Mouse (Mus musculus): ENCODE measurements around the gene Ffar3. TPM values are rescaled to one million over a fixed set of nuclear protein-coding genes. Genes with fewer than 3 reads are reported as not detected.

Ffar3 gene
- not detected in 2 replicates for polyA plus RNA-seq (2014; fragmentation: Nextera tagmentation; extraction: Ambion mirVana)

DNA sequence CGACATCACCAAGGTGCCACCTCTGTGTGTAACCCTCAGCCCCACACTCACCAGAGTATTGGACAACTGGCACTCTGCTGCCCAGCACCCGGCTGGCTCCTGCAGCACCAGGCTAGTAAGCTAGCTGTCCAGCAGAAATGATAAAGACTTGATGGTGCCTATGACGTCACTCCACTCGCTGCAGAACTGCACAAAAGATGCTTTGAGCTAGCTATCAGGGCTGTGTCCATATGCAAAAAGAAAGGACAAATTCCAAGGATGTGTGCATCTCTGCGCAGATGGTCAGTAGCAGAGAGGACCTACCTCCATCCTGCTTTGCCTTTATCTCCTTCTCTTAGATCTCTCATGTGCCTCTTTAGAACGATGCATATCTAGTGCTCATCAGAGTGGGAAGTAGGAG is at the start of gene Ffar3:
Ffar3 (minus strand) TSS at position 101 of the 400 bp plus-strand sequence.
- WGBS, result 86% methylated on average over 6 of the region's 6 CpGs
- H3K4me3 ChIP-seq (ENCODE audit: low read depth, low read length), result no peak within 1 kb of the TSS
- no peak for ATAC-seq

DNA sequence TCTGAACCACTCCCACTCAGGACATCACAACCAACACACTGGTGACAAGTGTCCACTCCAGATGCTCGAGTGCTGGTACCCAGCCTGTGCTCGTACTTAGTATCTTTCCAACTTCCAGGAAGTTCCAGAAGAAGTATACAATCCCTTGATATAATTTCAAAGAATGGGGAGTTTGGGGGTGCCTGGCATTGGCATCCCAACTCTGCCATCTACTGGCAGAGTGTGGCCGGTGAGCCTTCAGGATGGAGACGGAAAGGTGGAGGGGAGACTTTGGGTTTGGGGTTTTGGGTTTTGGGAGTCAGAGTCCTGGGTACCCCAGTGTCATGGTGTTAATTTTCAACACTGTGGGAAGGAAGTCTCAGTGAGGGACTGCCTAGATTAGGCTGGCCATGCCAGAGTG is 48.1 kb upstream of the Ffar3 start:
- peaks cover 8% of the 10 kb centered on the region for H3K4me1 ChIP-seq (ENCODE audit: control insufficient read depth, insufficient read depth, low read length)
- WGBS, result 56% methylated on average over 4 of the region's 4 CpGs
- no peak overlapping the region for H3K4me3 ChIP-seq (ENCODE audit: low read depth, low read length)
- H3K9me3 ChIP-seq (replicated peaks; ENCODE audit: control insufficient read depth, low read length), result no peaks in the 10 kb centered on the region
- ATAC-seq, result no peak
- H3K4me2 ChIP-seq (ENCODE audit: low read length), result no peak overlapping the region
- DNase-seq (ENCODE audit: low spot score), result peak; percentile 3
- no peaks in the 10 kb centered on the region for H3K27me3 ChIP-seq (replicated peaks; ENCODE audit: control insufficient read depth, insufficient read depth, low read length)
- H3K27ac ChIP-seq (ENCODE audit: low read depth, low read length), result no peak overlapping the region
- H3K36me3 ChIP-seq (ENCODE audit: control insufficient read depth, insufficient read depth, low read length), result no peaks in the 10 kb centered on the region
- H3K9ac ChIP-seq (ENCODE audit: low read length), result no peak overlapping the region

More for the DNA sequence above, at the start of gene Ffar3:
- no peak within 1 kb of the TSS for H3K27ac ChIP-seq (ENCODE audit: low read depth, low read length)
- H3K9ac ChIP-seq (ENCODE audit: low read length), result no peak within 1 kb of the TSS
- no peaks in the 10 kb centered on the region for H3K9me3 ChIP-seq (replicated peaks; ENCODE audit: control insufficient read depth, low read length)
- no peak for DNase-seq (ENCODE audit: low spot score)
- H3K27me3 ChIP-seq (replicated peaks; ENCODE audit: control insufficient read depth, insufficient read depth, low read length), result no peaks in the 10 kb centered on the region
- H3K4me1 ChIP-seq (ENCODE audit: control insufficient read depth, insufficient read depth, low read length), result no peaks in the 10 kb centered on the region
- H3K36me3 ChIP-seq (ENCODE audit: control insufficient read depth, insufficient read depth, low read length), result no peaks in the 10 kb centered on the region
- no peak within 1 kb of the TSS for H3K4me2 ChIP-seq (ENCODE audit: low read length)

DNA sequence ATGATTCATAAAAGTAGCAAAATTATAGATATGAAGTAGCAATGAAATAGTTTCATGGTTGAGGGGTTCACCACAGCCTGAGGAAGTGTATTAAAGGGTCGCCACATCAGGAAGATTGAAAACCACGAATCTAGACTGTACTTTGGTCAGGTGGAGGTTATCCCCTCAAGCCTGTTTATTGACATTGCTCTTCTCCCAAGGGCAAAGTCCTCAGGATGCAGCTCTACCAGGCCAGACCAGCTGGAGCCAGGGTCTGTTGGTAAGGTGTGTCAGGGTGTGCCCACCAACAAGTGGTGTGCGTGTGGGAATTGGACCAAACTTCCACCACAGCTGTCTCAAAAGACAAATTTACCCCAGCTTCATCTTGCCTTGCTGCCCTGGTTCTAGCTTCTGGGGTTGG is 39.2 kb upstream of the Ffar3 start:
- no peak for DNase-seq (ENCODE audit: low spot score)
- H3K4me2 ChIP-seq (ENCODE audit: low read length), result no peak overlapping the region
- 94% methylated on average over 3 of the region's 3 CpGs for WGBS

DNA sequence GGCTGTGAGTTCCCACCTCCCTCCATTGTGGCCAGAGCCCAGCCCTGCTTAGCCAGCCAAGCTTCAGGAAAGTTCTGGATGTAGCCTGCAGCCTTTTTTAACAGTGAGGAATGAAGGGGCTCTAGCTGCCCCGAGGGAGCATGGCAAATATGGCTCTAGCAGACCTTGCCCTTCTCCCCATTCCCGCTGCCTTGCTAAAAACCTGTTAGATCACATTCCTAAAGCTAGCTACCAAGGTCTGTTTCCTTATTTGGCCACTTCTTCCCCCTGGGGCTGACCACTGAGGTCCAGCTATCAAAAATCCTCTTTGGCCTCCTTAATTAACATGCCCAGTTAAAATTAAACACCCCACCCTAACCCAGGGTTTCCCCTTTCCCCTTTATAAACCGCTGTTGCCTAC is 36.5 kb upstream of the Ffar3 start:
- no peak overlapping the region for H3K9ac ChIP-seq (ENCODE audit: low read length)
- no peaks in the 10 kb centered on the region for H3K9me3 ChIP-seq (replicated peaks; ENCODE audit: control insufficient read depth, low read length)
- no peak for DNase-seq (ENCODE audit: low spot score)
- no peak for ATAC-seq
- no peaks in the 10 kb centered on the region for H3K36me3 ChIP-seq (ENCODE audit: control insufficient read depth, insufficient read depth, low read length)
- no peaks in the 10 kb centered on the region for H3K4me1 ChIP-seq (ENCODE audit: control insufficient read depth, insufficient read depth, low read length)
- H3K27me3 ChIP-seq (replicated peaks; ENCODE audit: control insufficient read depth, insufficient read depth, low read length), result no peaks in the 10 kb centered on the region
- WGBS, result 63% methylated on average over 3 of the region's 3 CpGs
- H3K4me2 ChIP-seq (ENCODE audit: low read length), result no peak overlapping the region
- no peak overlapping the region for H3K4me3 ChIP-seq (ENCODE audit: low read depth, low read length)
- H3K27ac ChIP-seq (ENCODE audit: low read depth, low read length), result no peak overlapping the region

More for the DNA sequence above, 39.2 kb upstream of the Ffar3 start:
- no peaks in the 10 kb centered on the region for H3K36me3 ChIP-seq (ENCODE audit: control insufficient read depth, insufficient read depth, low read length)
- no peak overlapping the region for H3K4me3 ChIP-seq (ENCODE audit: low read depth, low read length)
- no peaks in the 10 kb centered on the region for H3K9me3 ChIP-seq (replicated peaks; ENCODE audit: control insufficient read depth, low read length)
- no peaks in the 10 kb centered on the region for H3K4me1 ChIP-seq (ENCODE audit: control insufficient read depth, insufficient read depth, low read length)
- no peak overlapping the region for H3K9ac ChIP-seq (ENCODE audit: low read length)
- H3K27me3 ChIP-seq (replicated peaks; ENCODE audit: control insufficient read depth, insufficient read depth, low read length), result no peaks in the 10 kb centered on the region
- no peak overlapping the region for H3K27ac ChIP-seq (ENCODE audit: low read depth, low read length)
- no peak for ATAC-seq

DNA sequence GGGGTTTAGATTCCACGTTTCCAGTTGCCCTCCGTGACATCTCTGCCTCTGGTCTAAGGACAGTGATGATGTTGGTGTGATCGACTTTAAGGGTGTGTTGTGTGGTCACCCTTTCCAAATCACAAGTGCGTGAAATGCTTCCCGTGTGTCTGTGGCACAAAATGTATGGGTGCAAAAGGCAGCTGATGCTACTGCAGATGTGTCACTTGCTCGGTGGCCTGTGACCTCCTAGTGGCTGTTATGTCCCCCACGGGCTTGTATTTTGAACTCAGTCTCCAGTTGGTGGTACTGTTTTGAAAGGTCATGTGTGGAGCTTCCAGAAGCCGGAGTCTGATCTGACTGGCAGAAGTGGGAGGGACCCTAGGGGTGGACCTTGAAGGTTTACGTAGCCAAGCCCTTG is 35.8 kb upstream of the Ffar3 start:
- Histone ChIP-seq H3K4me2 (ENCODE audit: low read length) (no peak overlapping the region), H3K27ac (ENCODE audit: low read depth, low read length) (no peak overlapping the region), H3K9me3 (replicated peaks; ENCODE audit: control insufficient read depth, low read length) (no peaks in the 10 kb centered on the region), H3K27me3 (replicated peaks; ENCODE audit: control insufficient read depth, insufficient read depth, low read length) (no peaks in the 10 kb centered on the region), H3K4me1 (ENCODE audit: control insufficient read depth, insufficient read depth, low read length) (no peaks in the 10 kb centered on the region), H3K36me3 (ENCODE audit: control insufficient read depth, insufficient read depth, low read length) (no peaks in the 10 kb centered on the region), H3K9ac (ENCODE audit: low read length) (no peak overlapping the region), H3K4me3 (ENCODE audit: low read depth, low read length) (no peak overlapping the region)
- DNase-seq (ENCODE audit: low spot score) (no peak), ATAC-seq (no peak)
- 89% methylated on average over 9 of the region's 9 CpGs for WGBS

DNA sequence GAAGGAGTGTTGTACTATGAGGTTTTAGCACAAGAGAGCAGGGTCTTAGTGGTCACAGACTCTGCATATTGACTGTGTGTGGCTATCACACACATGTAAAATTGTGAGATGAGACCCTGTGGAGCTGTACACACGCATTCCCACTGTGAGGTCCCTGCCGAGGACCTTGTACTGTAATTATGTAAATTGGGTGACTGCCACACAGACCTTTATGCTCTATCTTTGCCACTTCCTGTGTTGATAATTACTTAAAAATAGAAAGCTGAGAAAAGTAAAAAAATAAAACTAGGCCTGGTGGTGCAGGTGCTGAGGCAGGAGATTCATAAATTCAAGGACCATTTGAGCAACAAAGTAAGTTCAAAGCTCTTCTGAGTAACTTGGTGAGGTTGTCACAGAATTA is 34.7 kb upstream of the Ffar3 start:
- Histone ChIP-seq H3K36me3 (ENCODE audit: control insufficient read depth, insufficient read depth, low read length) (no peaks in the 10 kb centered on the region), H3K9ac (ENCODE audit: low read length) (no peak overlapping the region), H3K27ac (ENCODE audit: low read depth, low read length) (no peak overlapping the region), H3K9me3 (replicated peaks; ENCODE audit: control insufficient read depth, low read length) (no peaks in the 10 kb centered on the region), H3K4me1 (ENCODE audit: control insufficient read depth, insufficient read depth, low read length) (no peaks in the 10 kb centered on the region), H3K4me2 (ENCODE audit: low read length) (no peak overlapping the region), H3K4me3 (ENCODE audit: low read depth, low read length) (no peak overlapping the region), H3K27me3 (replicated peaks; ENCODE audit: control insufficient read depth, insufficient read depth, low read length) (no peaks in the 10 kb centered on the region)
- DNase-seq (ENCODE audit: low spot score), result no peak
- WGBS, result 71% methylated on average over 2 of the region's 2 CpGs
- ATAC-seq, result no peak

DNA sequence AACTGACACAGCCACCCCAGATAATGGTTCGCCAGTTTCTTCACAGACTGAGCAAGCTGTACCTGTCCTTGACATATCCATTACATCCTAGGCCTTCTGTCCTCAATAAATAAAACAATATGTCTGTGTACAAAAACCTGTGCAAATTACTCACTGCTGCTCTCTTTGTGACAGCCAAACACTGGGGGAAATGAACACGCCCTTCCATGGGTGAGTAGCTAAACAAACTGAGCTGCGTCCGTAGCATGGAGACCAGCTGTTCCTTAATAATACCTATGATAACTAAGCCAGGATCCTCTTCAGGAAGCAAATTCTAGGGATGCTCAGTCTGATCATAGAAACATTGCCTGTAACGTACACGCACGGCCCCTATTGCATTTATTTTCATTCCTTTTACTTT is 32.8 kb upstream of the Ffar3 start:
- Histone ChIP-seq H3K4me3 (ENCODE audit: low read depth, low read length) (no peak overlapping the region), H3K9ac (ENCODE audit: low read length) (no peak overlapping the region), H3K9me3 (replicated peaks; ENCODE audit: control insufficient read depth, low read length) (no peaks in the 10 kb centered on the region), H3K27me3 (replicated peaks; ENCODE audit: control insufficient read depth, insufficient read depth, low read length) (no peaks in the 10 kb centered on the region), H3K27ac (ENCODE audit: low read depth, low read length) (no peak overlapping the region), H3K36me3 (ENCODE audit: control insufficient read depth, insufficient read depth, low read length) (no peaks in the 10 kb centered on the region), H3K4me2 (ENCODE audit: low read length) (no peak overlapping the region), H3K4me1 (ENCODE audit: control insufficient read depth, insufficient read depth, low read length) (no peaks in the 10 kb centered on the region)
- 89% methylated on average over 7 of the region's 7 CpGs for WGBS
- no peak for DNase-seq (ENCODE audit: low spot score)
- ATAC-seq, result no peak

DNA sequence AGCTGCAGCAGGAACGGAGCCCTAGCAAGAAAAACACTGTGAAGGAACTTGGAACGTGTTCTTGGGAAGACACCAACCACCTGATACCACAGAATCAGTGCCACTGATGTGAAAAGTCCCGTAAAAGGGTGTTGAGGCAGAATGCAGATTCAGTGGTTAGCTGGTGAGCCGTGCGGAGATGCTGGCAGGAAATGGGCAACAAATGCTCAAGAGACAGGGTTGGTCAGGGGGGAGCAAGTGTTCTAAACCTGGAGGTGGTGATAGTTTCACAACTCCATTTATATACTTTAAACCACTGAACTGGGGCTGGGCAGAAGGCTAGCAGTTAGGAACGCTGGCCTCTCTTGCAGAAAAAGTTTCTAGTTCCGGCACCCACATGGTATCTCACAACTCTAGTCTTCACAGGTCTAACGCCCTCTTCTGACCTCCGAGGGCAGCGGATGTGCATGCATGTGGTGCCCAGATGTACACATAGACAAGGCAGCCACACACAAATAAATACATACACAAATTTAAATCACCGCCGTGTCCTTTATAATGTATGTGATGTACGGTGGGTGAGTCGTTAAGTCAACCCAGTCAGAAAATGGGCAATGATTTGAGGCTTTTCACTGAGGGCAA is 31.7 kb upstream of the Ffar3 start:
- ATAC-seq (no peak), DNase-seq (ENCODE audit: low spot score) (no peak)
- H3K4me3 ChIP-seq (ENCODE audit: low read depth, low read length), result no peak overlapping the region
- H3K27me3 ChIP-seq (replicated peaks; ENCODE audit: control insufficient read depth, insufficient read depth, low read length), result no peaks in the 10 kb centered on the region
- no peak overlapping the region for H3K4me2 ChIP-seq (ENCODE audit: low read length)
- WGBS, result 87% methylated on average over 14 of the region's 14 CpGs
- no peaks in the 10 kb centered on the region for H3K4me1 ChIP-seq (ENCODE audit: control insufficient read depth, insufficient read depth, low read length)
- H3K27ac ChIP-seq (ENCODE audit: low read depth, low read length), result no peak overlapping the region
- no peak overlapping the region for H3K9ac ChIP-seq (ENCODE audit: low read length)
- H3K9me3 ChIP-seq (replicated peaks; ENCODE audit: control insufficient read depth, low read length), result no peaks in the 10 kb centered on the region
- H3K36me3 ChIP-seq (ENCODE audit: control insufficient read depth, insufficient read depth, low read length), result no peaks in the 10 kb centered on the region

DNA sequence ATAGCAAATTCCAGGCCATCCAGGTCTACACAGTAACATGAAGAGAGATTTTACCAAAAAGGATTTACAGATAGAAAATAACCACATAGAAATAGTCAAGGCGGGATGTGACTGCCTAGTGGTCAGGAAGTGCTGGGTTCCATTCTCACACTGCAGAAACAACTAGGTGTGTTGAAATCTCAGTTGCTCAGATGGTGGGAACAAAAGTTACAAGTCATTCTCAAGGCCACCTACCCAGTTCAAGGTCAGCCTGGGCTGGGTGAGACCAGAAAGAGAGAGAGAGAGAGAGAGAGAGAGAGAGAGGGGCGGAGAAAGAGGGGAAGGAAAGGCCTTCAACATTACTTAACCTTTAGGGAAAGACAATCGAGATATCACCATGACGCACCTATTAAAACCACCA is 30.9 kb upstream of the Ffar3 start:
- no peaks in the 10 kb centered on the region for H3K36me3 ChIP-seq (ENCODE audit: control insufficient read depth, insufficient read depth, low read length)
- no peaks in the 10 kb centered on the region for H3K27me3 ChIP-seq (replicated peaks; ENCODE audit: control insufficient read depth, insufficient read depth, low read length)
- H3K4me3 ChIP-seq (ENCODE audit: low read depth, low read length), result no peak overlapping the region
- 85% methylated on average over 4 of the region's 4 CpGs for WGBS
- no peak for ATAC-seq
- no peaks in the 10 kb centered on the region for H3K4me1 ChIP-seq (ENCODE audit: control insufficient read depth, insufficient read depth, low read length)
- no peak for DNase-seq (ENCODE audit: low spot score)
- H3K4me2 ChIP-seq (ENCODE audit: low read length), result no peak overlapping the region
- H3K9ac ChIP-seq (ENCODE audit: low read length), result no peak overlapping the region
- no peaks in the 10 kb centered on the region for H3K9me3 ChIP-seq (replicated peaks; ENCODE audit: control insufficient read depth, low read length)
- no peak overlapping the region for H3K27ac ChIP-seq (ENCODE audit: low read depth, low read length)

Data from forebrain, embryonic 14.5 days (tissue).